17 mouse cellular contexts compared by ENCODE assay signal in genomic region chr1:91023230-91023629, GRCm38 (mm10). TPM values are rescaled to one million over a fixed set of nuclear protein-coding genes. Genes with fewer than 3 reads are reported as not detected.
DNase-seq lines count a peak whose midpoint lies in the region; ATAC-seq lines count a peak whose summit lies in the region.
"Had no signal": no experiment of that assay in that cellular context is flagged by ENCODE, and none has a peak within 500 bp of the region (broad histone marks: within the 10 kb centered on the region; RNA-seq: fewer than 3 reads in every experiment).

No protein-coding gene starts in this region.

- H3K9me3 ChIP-seq in heart, embryonic 14.5 days (ENCODE audit: control insufficient read depth, low read length) = no peaks in the 10 kb centered on the region
- 0 out of 2 replicates have a peak, but pooled peaks cover 3% of the 10 kb centered on the region for H3K9me3 ChIP-seq in midbrain, embryonic 11.5 days (ENCODE audit: control insufficient read depth, low read length)
- no peaks in the 10 kb centered on the region; the same call in 1 of the 2 replicates for H3K9me3 ChIP-seq in midbrain, embryonic 16.5 days (replicated peaks; ENCODE audit: control insufficient read depth, low read length, poor library complexity, severe bottlenecking)
- no peaks in the 10 kb centered on the region for H3K9me3 ChIP-seq in stomach, embryonic 16.5 days (replicated peaks; ENCODE audit: control insufficient read depth, low read length)
- H3K9me3 ChIP-seq in hindbrain, embryonic 16.5 days (ENCODE audit: control insufficient read depth, low read length) = peaks cover 5% of the 10 kb centered on the region

- H3K27me3 ChIP-seq in heart, embryonic 14.5 days (ENCODE audit: control insufficient read depth, insufficient read depth, low read length) = no peaks in the 10 kb centered on the region
- H3K27me3 ChIP-seq in midbrain, embryonic 11.5 days (ENCODE audit: control insufficient read depth, insufficient read depth, low read length) = no peaks in the 10 kb centered on the region
- H3K27me3 ChIP-seq in midbrain, embryonic 16.5 days (ENCODE audit: control insufficient read depth, insufficient read depth, low read depth, low read length) = no peaks in the 10 kb centered on the region
- no peaks in the 10 kb centered on the region for H3K27me3 ChIP-seq in stomach, embryonic 16.5 days (ENCODE audit: control insufficient read depth, insufficient read depth, low read length)
- no peaks in the 10 kb centered on the region for H3K27me3 ChIP-seq in hindbrain, embryonic 16.5 days (replicated peaks; ENCODE audit: control insufficient read depth, insufficient read depth, low read length)
- H3K27me3 ChIP-seq: limb, embryonic 13.5 days had no signal

- H3K4me2 ChIP-seq in heart, embryonic 14.5 days (ENCODE audit: low read length) = peak overlapping the region; percentile 56
- H3K4me2 ChIP-seq in midbrain, embryonic 11.5 days = no peak overlapping the region
- no peak overlapping the region for H3K4me2 ChIP-seq in midbrain, embryonic 16.5 days (ENCODE audit: low read length)
- no peak overlapping the region for H3K4me2 ChIP-seq in stomach, embryonic 16.5 days (ENCODE audit: low read depth, low read length)
- no peak overlapping the region for H3K4me2 ChIP-seq in hindbrain, embryonic 16.5 days (ENCODE audit: low read length)
- H3K4me2 ChIP-seq: limb, embryonic 13.5 days had no signal

- H3K9ac ChIP-seq in heart, embryonic 14.5 days (ENCODE audit: low read length) = peak overlapping the region; percentile 72
- H3K9ac ChIP-seq in midbrain, embryonic 11.5 days (ENCODE audit: low read length) = no peak overlapping the region
- H3K9ac ChIP-seq in midbrain, embryonic 16.5 days (ENCODE audit: low read depth, low read length) = no peak overlapping the region
- no peak overlapping the region for H3K9ac ChIP-seq in stomach, embryonic 16.5 days (ENCODE audit: low read length)
- H3K9ac ChIP-seq in hindbrain, embryonic 16.5 days (ENCODE audit: low read depth, low read length) = no peak overlapping the region
- H3K9ac ChIP-seq: limb, embryonic 13.5 days had no signal

- H3K27ac ChIP-seq in heart, embryonic 14.5 days (replicated peaks in 1 of 2; ENCODE audit: control insufficient read depth in 1 of 2, insufficient read depth in 1 of 2, low read depth in 2 of 2, low read length in 2 of 2) = peak overlapping the region; percentile 98 to 99
- no peak overlapping the region for H3K27ac ChIP-seq in midbrain, embryonic 11.5 days (ENCODE audit: low read depth, low read length)
- no peak overlapping the region for H3K27ac ChIP-seq in midbrain, embryonic 16.5 days (ENCODE audit: low read length)
- peak overlapping the region; percentile 62 for H3K27ac ChIP-seq in brown adipose tissue, adult 24 weeks (replicated peaks; ENCODE audit: low read depth, low read length)
- H3K27ac ChIP-seq in stomach, embryonic 16.5 days (ENCODE audit: low read length) = peak overlapping the region; percentile 80
- H3K27ac ChIP-seq in hindbrain, embryonic 16.5 days (ENCODE audit: low read depth, low read length) = no peak overlapping the region
- H3K27ac ChIP-seq: hindbrain, embryonic 10.5 days; limb, embryonic 13.5 days had no signal

- 42% methylated on average over 5 of the region's 5 CpGs for WGBS in heart, embryonic 14.5 days
- 83% methylated on average over 5 of the region's 5 CpGs for WGBS in midbrain, embryonic 11.5 days
- WGBS in midbrain, embryonic 16.5 days = 88% methylated on average over 5 of the region's 5 CpGs
- WGBS in stomach, embryonic 16.5 days = 74% methylated on average over 5 of the region's 5 CpGs
- WGBS in hindbrain, embryonic 16.5 days = 90% methylated on average over 5 of the region's 5 CpGs

- no peak for DNase-seq in heart, adult 18-20 months
- DNase-seq in midbrain, embryonic 11.5 days (ENCODE audit: low spot score, missing footprints) = peak; percentile 6
- DNase-seq: cerebellum, postnatal 10 days; kidney, adult 18-20 months; kidney, postnatal 4 days; lung, adult 2 months; midbrain, embryonic 14.5 days; thymus, postnatal 25 days had no signal

- ATAC-seq in heart, embryonic 14.5 days (ENCODE audit: insufficient number of reproducible peaks, insufficient read depth, low FRiP score, low read depth) = no peak; the same call in 1 of the 2 replicates
- no peak for ATAC-seq in midbrain, embryonic 11.5 days (ENCODE audit: low FRiP score)
- no peak for ATAC-seq in midbrain, embryonic 16.5 days
- no peak for ATAC-seq in stomach, embryonic 16.5 days (ENCODE audit: insufficient read depth, low FRiP score)
- ATAC-seq in frontal cortex, adult (ENCODE audit: low TSS enrichment) = no peak
- no peak for ATAC-seq in hindbrain, embryonic 16.5 days

- no peak overlapping the region for H3K4me3 ChIP-seq in heart, embryonic 14.5 days (ENCODE audit: control insufficient read depth in 1 of 2, insufficient read depth in 1 of 2, low read depth in 1 of 2, low read length in 2 of 2)
- no peak overlapping the region for H3K4me3 ChIP-seq in midbrain, embryonic 11.5 days (ENCODE audit: low read depth, low read length)
- H3K4me3 ChIP-seq in midbrain, embryonic 16.5 days (ENCODE audit: low read depth, low read length) = no peak overlapping the region
- no peak overlapping the region for H3K4me3 ChIP-seq in brown adipose tissue, adult 24 weeks (ENCODE audit: insufficient read depth, low read depth, low read length)
- no peak overlapping the region for H3K4me3 ChIP-seq in stomach, embryonic 16.5 days (replicated peaks; ENCODE audit: low read length)
- H3K4me3 ChIP-seq in hindbrain, embryonic 16.5 days (ENCODE audit: low read length) = no peak overlapping the region
- H3K4me3 ChIP-seq: hindbrain, embryonic 10.5 days; limb, embryonic 13.5 days had no signal

- H3K4me1 ChIP-seq in heart, embryonic 14.5 days (ENCODE audit: control insufficient read depth in 2 of 2, insufficient read depth in 2 of 2, low read length in 2 of 2) = peaks cover 27 to 53% of the 10 kb centered on the region in 2 experiments
- no peaks in the 10 kb centered on the region for H3K4me1 ChIP-seq in midbrain, embryonic 11.5 days (ENCODE audit: control insufficient read depth, insufficient read depth, low read length)
- H3K4me1 ChIP-seq in midbrain, embryonic 16.5 days (ENCODE audit: control insufficient read depth, insufficient read depth, low read length) = no peaks in the 10 kb centered on the region
- H3K4me1 ChIP-seq in brown adipose tissue, adult 24 weeks (ENCODE audit: control insufficient read depth, insufficient read depth, insufficient read length, low read length) = peaks cover 6% of the 10 kb centered on the region; the same call in 1 of the 2 replicates
- peaks cover 10% of the 10 kb centered on the region for H3K4me1 ChIP-seq in stomach, embryonic 16.5 days (ENCODE audit: control insufficient read depth, insufficient read depth, low read length)
- H3K4me1 ChIP-seq in hindbrain, embryonic 16.5 days (ENCODE audit: control insufficient read depth, insufficient read depth, low read depth, low read length) = no peaks in the 10 kb centered on the region
- H3K4me1 ChIP-seq: hindbrain, embryonic 10.5 days had no signal

- H3K36me3 ChIP-seq in heart, embryonic 14.5 days (ENCODE audit: control insufficient read depth, insufficient read depth, low read length) = peaks cover 26% of the 10 kb centered on the region
- no peaks in the 10 kb centered on the region for H3K36me3 ChIP-seq in midbrain, embryonic 11.5 days (ENCODE audit: control insufficient read depth, insufficient read depth, low read length)
- no peaks in the 10 kb centered on the region for H3K36me3 ChIP-seq in midbrain, embryonic 16.5 days (ENCODE audit: control insufficient read depth, insufficient read depth, low read length)
- H3K36me3 ChIP-seq in stomach, embryonic 16.5 days (ENCODE audit: control insufficient read depth, insufficient read depth, low read length) = no peaks in the 10 kb centered on the region
- H3K36me3 ChIP-seq in hindbrain, embryonic 16.5 days (ENCODE audit: control insufficient read depth, insufficient read depth, low read length) = 0 out of 2 replicates have a peak, but pooled peaks cover 2% of the 10 kb centered on the region

RNA-seq across cellular contexts. Expression of gene Lrrfip1, which starts 24.7 kb away (rescaled TPM):
- polyA plus RNA-seq in heart, embryonic 14.5 days (2014; fragmentation: Nextera tagmentation; extraction: Ambion mirVana) = 151 and 161 TPM in 2 replicates
- total RNA-seq in heart, adult 18-20 months (2021) = 10 to 100 TPM; 62.9 to 67.0 TPM
- polyA plus RNA-seq in midbrain, embryonic 11.5 days (2014; fragmentation: Nextera tagmentation; extraction: Ambion mirVana) = 20.2 and 21.1 TPM in 2 replicates
- polyA plus RNA-seq in midbrain, embryonic 16.5 days (2015; fragmentation: Nextera tagmentation; extraction: Ambion mirVana) = 42.7 and 44.4 TPM in 2 replicates
- 11.7 and 13.8 TPM in 2 replicates for polyA plus RNA-seq in brown adipose tissue, adult 24 weeks (2012; ENCODE audit: insufficient read depth, insufficient read length, missing spikeins)
- 85.4 and 88.0 TPM in 2 replicates for polyA plus RNA-seq in stomach, embryonic 16.5 days (2015; fragmentation: Nextera tagmentation; extraction: Ambion mirVana)
- 40.9 and 43.3 TPM in 2 replicates for polyA plus RNA-seq in hindbrain, embryonic 16.5 days (2015; fragmentation: Nextera tagmentation; extraction: Ambion mirVana)

RNA-seq across cellular contexts. Expression of gene Rab17, which starts 53.8 kb away (rescaled TPM):
- 2.5 and 2.7 TPM in 2 replicates for polyA plus RNA-seq in heart, embryonic 14.5 days (2014; fragmentation: Nextera tagmentation; extraction: Ambion mirVana)
- total RNA-seq in heart, adult 18-20 months (2021) = 1 to 10 TPM; 2.4 to 2.9 TPM
- not detected in 2 replicates for polyA plus RNA-seq in midbrain, embryonic 11.5 days (2014; fragmentation: Nextera tagmentation; extraction: Ambion mirVana)
- 0.17 and 0.19 TPM in 2 replicates for polyA plus RNA-seq in midbrain, embryonic 16.5 days (2015; fragmentation: Nextera tagmentation; extraction: Ambion mirVana)
- not detected in 2 replicates for polyA plus RNA-seq in brown adipose tissue, adult 24 weeks (2012; ENCODE audit: insufficient read depth, insufficient read length, missing spikeins)
- polyA plus RNA-seq in stomach, embryonic 16.5 days (2015; fragmentation: Nextera tagmentation; extraction: Ambion mirVana) = 10.0 and 12.1 TPM in 2 replicates
- 0.36 TPM in 1 of 2 replicates, not detected in the other for polyA plus RNA-seq in hindbrain, embryonic 16.5 days (2015; fragmentation: Nextera tagmentation; extraction: Ambion mirVana)
- total RNA-seq: left cerebral cortex, adult 18-20 months had no signal
- polyA plus RNA-seq: midbrain, embryonic 14.5 days had no signal

Comparison
In these comparisons a context has a peak if more than half of its experiments do, and no peak if none do; other contexts are left out.
1. H3K27ac ChIP-seq: peak in heart, embryonic 14.5 days (2 of 2), brown adipose tissue, adult 24 weeks (single experiment) and stomach, embryonic 16.5 days (single experiment); none in midbrain, embryonic 11.5 days (single experiment), midbrain, embryonic 16.5 days (single experiment) and hindbrain, embryonic 16.5 days (single experiment).